Mouse (Mus musculus) activated CD4-positive, CD25-positive, alpha-beta regulatory T cell, adult 4 months (primary cell): ENCODE measurements at regions not wholly inside any gene's neighbourhood (a gene's known extent, or its start where the extent isn't known, plus 50 kb on each side); places are given as distances from the start of the nearest gene placed in this dataset.

Experiments used
- ATAC-seq: one replicate; pipeline ENCODE4 v1.8.0; 2017

GRCm38 (mm10) chr4:64432097-64432496 is 385.3 kb upstream of the Tnc start:
- ATAC-seq = no peak

GRCm38 (mm10) chr4:64437744-64438594 is 391.2 kb upstream of the Tnc start:
- no peak for ATAC-seq

GRCm38 (mm10) chr4:64451442-64451841 is 404.6 kb upstream of the Tnc start:
- no peak for ATAC-seq

GRCm38 (mm10) chr4:64451946-64452345 is 405.1 kb upstream of the Tnc start:
- no peak for ATAC-seq

GRCm38 (mm10) chr4:64492260-64492962 is 445.6 kb upstream of the Tnc start:
- ATAC-seq = no peak

- peak; percentile 90 for ATAC-seq
Observed at GRCm38 (mm10) chr4:64497759-64498158, 450.9 kb upstream of the Tnc start.

GRCm38 (mm10) chr4:64500635-64501395 is 454.0 kb upstream of the Tnc start:
- ATAC-seq = no peak

- ATAC-seq = no peak
Observed at GRCm38 (mm10) chr4:64521883-64522282, 475.1 kb upstream of the Tnc start.

- no peak for ATAC-seq
Observed at GRCm38 (mm10) chr4:64527724-64528332, 481.0 kb upstream of the Tnc start.

GRCm38 (mm10) chr4:64530585-64530984 is 483.8 kb upstream of the Tnc start:
- ATAC-seq = no peak

- ATAC-seq = no peak
Observed at GRCm38 (mm10) chr4:64533019-64533418, 486.2 kb upstream of the Tnc start.

- no peak for ATAC-seq
Observed at GRCm38 (mm10) chr4:64535554-64536253, 488.9 kb upstream of the Tnc start.

GRCm38 (mm10) chr4:64538009-64538408 is 491.2 kb upstream of the Tnc start:
- no peak for ATAC-seq

GRCm38 (mm10) chr4:64544576-64545185 is 497.9 kb upstream of the Tnc start:
- ATAC-seq = no peak

GRCm38 (mm10) chr4:64546386-64546785 is 499.6 kb upstream of the Tnc start:
- ATAC-seq = no peak

GRCm38 (mm10) chr4:64562511-64562910 is 515.7 kb upstream of the Tnc start:
- ATAC-seq = no peak

- ATAC-seq = no peak
Observed at GRCm38 (mm10) chr4:64563996-64564395, 517.2 kb upstream of the Tnc start.

GRCm38 (mm10) chr4:64570666-64571065 is 523.9 kb upstream of the Tnc start:
- no peak for ATAC-seq

GRCm38 (mm10) chr4:64575901-64576300 is 529.1 kb upstream of the Tnc start:
- no peak for ATAC-seq

GRCm38 (mm10) chr4:64595014-64595599 is 528.9 kb upstream of the Pappa start:
- ATAC-seq = no peak

GRCm38 (mm10) chr4:64598465-64598864 is 525.5 kb upstream of the Pappa start:
- no peak for ATAC-seq
